Mouse (Mus musculus) cerebellum, adult 9-10 months (tissue): ENCODE measurements around the gene Nags.
A peak's percentile ranks its signal among the peaks of the same experiment; 100 is the strongest.

Source experiments
- DNase-seq: peaks from one replicate; pipeline ENCODE4 v3.0.0; 2022

The Nags gene

DNA sequence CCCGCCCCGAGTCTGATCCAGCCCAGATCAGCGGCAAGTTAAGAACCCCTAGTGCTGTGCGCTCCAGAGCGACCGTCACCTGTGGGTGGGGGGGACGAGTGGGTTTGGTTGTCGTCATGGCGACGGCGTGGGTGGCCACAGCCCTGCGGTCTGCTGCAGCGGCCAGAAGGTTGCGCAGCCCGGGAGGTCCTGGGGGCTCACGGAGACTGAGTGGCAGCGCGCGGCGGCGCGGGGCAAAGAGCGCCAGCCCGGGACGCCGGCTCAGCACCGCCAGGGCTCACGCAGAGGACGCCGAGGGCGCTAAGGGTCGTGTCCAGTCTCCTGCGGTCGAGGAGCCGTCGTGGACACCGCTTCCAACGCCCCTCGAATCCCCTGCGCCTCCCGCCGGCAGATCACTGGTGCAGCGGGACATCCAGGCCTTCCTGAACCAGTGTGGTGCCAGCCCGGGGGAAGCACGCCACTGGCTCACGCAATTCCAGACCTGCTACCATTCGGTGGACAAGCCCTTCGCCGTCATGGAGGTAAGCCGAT is at the start of gene Nags:
Nags (plus strand) TSS at position 43 of the 531 bp plus-strand sequence.
- DNase-seq, result no peak

DNA sequence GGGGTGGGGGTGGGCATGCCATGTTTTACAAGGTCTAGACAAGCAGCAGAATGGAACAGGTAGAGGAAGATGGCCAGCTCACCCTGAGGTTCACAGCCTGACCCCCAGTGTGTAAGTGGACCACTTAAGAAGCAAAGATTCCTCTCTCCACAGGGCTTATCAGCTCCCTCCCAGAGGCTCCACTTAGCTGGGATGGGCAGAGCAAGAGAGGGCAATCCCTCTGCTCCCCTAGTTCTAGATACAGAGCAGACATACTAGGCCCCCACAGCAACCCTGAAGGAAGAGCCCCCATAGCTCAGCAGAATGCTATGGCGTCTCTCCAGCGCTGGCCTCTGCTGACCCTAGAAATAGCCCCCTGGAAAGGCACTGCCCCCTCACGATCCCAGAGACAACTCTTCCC is 49.6 kb upstream of the Nags start:
- DNase-seq, result no peak

DNA sequence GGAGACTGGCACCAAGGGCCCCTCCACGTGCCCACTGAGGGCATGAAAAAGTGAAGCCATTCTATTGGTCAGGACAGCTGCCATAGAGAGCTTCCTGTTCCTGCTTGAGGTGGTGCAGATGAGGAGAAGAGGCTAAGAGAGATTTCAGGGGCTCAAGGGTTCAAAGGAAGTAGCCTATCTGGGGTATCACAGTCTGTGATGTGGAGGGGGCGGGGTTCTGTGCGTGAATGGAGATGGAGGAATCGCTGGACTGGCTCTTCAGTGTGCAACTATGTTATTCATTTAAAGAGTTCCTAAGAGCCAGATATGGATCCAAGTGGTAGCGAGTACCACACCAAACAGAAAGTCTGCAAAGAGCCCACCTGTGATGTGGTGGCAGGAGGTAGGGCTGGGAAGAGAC is 48.9 kb upstream of the Nags start:
- no peak for DNase-seq

DNA sequence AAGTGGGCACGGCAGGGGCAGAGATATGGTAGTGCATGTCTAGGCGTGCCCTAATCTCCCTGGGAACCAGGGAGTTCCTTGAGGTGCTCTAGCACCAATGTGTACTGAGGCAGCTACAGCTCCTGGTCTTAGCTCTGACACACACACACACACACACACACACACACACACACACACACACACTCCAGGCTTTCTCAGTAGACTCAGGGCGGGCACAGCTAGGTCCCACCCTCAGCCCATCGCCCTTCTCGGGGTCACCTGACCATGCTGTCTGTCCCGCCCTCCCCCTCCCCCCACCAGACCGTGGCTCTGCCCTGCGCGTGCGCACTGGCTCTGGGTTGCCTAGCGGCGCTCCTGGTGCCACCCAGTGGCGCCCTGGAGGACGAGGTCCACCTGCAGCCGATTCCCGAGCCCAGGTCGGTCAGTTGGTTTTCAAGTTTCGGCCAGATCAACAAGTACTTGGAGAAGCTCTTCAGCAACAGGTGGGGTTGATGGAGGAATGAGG is 48.4 kb upstream of the Nags start:
- peak; percentile 61 for DNase-seq

DNA sequence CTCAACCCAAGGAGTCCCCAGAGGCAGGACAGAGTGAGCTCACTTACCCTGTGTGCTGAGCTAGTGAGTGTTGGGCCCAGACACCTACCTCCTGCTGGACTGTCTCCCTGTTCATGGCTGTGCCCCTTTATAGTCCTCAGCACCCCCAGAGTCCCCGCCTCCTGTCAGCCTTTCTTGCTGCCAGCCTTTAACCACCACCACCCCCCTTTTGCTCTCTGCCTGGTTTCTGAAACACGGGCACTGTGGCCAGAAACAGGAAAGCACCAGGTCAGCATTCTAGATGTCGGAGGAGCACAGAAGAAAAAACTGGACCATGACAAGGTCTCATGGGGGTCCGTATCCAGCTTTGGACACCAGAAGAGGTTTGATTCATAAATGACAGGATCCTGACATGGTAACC is 44.1 kb upstream of the Nags start, which contains the start of gene Ppy:
Ppy (minus strand) TSS at position 101 of the 400 bp plus-strand sequence.
- no peak for DNase-seq

DNA sequence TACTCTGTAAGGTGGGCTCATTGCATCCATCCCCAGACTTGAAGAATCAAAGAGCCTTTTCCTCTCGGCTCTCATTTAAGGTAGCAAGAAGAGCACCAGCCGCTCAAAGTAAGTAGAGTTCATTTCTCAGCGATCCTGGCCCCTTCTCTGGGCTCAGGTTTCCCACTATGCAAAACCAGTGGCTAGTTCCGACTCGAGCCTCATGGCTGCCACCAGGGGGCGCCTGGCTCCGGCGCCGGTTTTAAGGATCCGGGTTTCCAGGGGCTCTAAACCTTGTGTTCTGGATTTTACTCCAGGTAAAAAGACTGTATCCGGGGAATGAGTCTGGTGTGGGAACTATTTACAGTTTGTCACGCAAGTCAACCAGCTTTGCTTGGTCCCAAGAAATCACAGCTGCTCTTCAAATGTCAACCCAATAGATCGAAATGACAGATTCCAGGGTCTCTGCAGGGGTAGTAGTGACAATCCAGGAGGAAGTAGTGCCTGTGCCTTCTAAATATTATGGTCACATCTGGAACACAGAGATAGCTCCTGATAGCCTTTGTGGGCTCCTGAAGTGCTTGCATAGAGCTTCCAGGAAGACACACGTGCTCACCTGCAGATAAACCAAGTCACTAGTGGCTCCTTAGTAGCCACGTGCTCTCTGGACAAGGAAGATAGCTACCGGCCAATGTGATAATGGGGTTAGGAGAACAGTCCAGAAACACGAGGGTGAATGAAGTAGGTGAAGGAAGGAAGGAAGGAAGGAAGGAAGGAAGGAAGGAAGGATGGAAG is 42.6 kb upstream of the Nags start:
- DNase-seq, result peak; percentile 68

DNA sequence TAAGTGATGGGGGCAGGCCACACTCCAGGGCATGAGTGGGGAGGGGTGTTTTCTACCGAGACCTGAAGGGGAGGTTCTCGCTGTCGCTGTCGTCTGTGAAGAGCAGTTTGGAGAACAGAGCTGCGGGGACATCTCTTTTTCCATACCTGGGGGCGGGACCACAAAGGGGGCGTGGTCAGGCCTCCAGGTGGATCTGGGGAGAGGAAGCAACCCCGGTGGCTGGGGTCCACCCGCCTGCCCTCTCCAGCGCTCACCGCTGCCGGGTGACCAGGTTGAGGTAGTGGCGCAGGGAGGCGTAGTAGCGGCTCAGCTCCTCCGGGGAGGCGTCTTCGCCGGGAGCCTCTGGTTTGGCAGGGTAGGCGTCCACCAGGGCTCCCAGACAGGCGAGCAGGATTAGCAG is 38.4 kb upstream of the Nags start:
- no peak for DNase-seq

DNA sequence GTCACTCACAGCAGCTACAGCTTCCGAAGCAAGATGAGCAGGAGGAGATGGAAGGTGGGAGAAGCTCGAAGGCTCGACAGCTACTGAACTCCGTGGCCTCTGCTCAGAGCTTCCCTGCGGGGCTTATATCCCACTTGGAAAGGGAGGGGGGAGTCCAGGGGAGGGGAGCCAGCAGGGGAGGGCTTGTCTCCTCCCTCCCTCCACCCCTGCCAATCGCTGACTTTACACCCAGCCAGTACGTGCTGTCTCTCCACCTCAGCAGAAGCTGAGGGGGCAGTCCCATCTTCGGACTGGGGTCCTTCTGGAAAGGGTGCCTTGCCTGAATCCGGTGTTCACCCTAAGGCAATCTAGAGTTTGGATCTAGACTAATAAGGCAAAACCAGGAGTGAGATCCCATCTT is 37.6 kb upstream of the Nags start, which contains the start of gene Pyy:
Pyy (minus strand) TSS at position 101 of the 400 bp plus-strand sequence.
- no peak for DNase-seq

DNA sequence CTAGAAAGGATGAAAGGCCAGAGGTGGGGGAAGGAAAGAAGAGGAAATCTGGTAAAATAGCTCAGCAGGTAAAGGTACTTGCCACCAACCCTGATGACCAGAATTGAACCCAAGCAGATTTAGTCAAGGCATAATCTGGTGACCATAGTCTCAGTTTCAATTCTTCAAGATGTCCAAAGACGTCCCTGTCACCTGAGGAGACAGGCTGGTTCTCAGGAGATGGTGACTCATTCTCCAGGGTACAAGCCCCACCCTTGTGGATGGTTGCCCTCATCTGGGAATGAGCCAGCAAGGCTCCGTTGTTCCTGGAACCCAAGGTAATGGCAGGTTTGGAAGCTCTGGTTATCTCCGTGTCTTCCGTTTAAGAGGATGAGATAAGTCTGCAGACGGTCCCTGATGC is 33.7 kb upstream of the Nags start:
- DNase-seq, result no peak

DNA sequence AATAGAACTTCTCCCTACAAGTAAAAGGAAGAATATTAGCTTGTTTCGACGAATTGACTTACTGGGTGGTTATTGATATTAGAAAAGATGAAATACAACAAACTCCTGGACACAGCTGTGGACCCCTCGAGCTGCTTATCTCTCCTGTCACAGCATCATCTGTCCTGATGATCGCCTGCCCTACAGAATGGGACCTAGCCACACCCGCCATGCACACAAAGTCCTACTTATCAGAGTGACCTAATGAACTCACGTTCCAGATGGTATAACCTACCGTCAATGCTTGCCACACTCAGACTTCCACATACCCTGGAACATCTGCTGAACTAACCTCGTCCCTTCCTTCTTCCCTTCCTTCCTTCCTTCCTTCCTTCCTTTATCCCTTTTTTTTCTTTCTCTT is 29.1 kb upstream of the Nags start:
- no peak for DNase-seq

DNA sequence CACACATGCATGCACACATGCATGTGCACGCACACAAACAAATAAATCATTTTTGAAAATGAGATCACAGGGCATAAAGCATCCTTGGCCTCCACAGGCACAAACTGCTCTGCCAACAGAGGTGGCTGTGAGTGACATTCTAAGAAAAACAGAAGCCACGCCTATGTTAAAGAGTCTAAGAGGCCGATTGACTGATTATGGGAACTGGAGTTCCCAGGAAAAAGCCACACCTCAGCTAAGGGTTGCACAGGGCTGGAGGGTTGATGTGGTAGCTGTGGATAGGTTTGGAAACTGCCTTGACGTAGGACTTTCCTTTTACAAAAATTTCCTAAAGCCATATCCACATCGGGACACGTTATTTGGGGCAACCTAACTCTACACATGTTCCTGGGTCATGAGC is 27.9 kb upstream of the Nags start:
- DNase-seq, result no peak

DNA sequence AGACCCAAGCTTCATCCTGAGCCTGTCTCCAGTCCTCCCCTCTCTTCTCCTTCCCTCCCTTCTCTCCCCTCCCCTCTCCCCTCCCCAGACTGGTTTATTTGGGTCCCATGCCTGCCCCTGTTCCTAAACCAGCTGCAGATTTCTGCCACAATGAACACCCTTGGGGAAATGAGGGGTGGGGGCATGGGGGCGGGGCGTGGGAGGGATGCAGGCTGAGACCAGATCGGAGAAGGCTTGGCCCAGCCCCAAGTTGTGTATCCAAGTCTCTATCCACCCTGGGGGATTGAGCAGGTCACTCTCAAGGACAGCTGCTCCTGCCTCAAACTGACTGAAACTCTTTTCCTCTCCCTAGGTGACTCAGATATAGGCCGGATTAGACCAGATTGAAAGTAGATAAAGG is 10.8 kb upstream of the Nags start:
- DNase-seq, result no peak

DNA sequence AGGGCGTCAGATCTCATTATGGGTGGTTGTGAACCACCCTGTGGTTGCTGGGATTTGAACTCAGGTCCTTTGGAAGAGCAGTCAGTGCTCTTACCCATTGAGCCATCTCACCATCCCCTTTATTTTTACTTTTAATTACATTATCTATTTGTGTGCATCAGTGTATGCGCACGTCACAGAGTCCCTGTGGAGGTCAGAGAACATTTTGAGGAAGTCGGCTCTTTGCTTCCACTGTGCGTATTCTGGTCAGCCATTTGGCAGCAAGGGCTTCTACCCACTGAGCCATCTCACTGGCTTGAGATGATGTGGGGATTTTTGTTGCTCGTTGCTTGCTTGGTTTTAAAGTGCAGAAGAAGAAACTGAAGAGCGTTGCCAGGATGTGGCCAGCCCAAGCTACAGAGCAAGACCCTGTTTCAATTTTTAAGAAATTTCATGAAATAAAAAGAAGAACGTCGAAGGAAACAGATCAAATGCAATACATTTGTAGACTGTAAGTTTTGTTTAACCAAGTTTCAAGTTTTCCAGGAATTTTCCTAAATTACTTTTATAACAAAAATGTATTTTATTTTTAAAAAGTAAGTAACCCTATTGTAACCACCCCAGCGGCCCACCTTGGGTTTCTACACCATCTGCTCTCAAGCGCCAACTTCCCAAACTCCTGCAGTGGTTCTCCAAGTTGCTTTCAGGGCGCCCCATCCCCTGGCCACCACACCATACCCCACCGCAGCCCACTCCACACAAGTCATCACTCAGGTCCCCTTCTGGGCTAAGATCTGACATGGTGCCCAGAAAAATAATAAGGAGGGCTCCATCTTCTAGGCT is 7.5 kb upstream of the Nags start:
- no peak for DNase-seq

DNA sequence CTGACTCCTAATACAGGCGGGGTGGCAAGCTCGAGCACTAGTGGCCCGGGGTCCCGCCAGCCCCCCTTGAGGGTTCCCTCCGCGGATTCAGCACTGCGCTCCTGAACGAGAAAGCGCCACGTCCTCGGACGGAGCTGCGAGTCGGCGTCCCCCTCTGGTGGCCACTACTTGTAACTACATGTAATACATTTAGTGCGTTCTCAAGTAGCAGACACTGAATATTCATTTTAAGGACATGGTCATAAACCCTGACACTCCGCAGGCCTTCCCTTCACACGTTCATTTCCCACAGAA is 6.9 kb upstream of the Nags start:
- peak; percentile 70 for DNase-seq

DNA sequence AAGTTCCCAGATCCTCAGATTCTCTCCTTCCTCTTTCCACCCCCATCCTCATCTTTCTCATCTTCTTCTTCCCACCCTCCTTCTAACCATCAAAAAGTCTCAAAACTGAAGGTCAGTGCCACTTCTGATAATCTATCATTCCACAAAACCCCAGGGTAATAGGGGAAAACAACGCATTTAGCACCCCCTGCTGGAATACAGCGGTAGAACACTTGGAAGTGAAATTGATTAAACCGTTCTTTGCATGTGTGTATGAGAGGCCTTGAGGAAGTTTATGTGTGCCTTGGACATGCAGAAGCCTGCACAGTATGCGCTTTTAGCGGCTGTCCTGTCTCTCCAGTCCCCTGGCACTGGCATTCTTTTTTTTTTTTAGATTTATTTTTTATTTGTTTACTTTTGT is 4.8 kb upstream of the Nags start:
- DNase-seq, result peak; percentile 71

DNA sequence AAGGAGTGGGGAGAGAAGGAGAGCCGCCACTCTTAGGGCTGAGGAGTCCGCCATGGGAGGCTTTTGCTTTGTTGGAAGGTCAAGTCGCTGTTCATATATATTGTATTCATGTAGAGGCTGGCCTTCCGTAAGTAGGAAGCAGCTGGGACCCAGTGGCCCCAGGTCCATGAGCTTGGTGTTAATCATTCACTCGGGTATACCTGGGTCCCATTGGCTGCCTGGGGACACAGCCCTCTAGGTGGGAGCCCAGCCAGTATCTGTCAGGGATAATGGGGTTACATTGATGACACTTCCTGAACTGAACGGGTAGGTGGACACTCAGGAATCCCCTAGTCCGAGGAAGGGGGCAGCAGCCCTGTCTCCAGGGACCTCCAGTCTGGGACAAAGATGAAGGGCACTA is 3.0 kb upstream of the Nags start:
- no peak for DNase-seq

DNA sequence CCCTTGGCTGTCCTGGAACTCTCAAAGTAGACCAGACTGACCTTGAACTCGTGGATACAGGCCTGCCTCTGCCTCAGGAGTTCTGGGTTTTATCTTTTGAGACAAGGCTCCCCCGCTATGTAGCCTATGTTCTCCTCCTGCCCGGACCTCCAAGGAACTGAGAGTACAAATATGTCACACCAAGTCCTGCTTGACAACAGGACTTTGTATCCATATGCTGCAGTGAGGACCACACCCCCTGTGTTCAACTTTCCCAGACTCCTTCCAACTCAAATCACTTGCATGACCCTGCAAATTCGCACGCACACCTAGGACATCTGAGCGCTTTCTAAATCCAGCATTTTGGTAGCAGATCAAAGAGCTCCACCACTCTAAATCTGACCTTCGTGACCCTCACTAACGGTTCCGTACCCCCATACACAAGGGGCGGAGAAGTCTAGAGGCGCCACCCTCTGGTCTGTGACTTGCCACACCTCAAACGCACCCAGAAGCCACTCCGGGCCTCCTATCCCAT is 299 bp upstream of the Nags start:
- no peak for DNase-seq

DNA sequence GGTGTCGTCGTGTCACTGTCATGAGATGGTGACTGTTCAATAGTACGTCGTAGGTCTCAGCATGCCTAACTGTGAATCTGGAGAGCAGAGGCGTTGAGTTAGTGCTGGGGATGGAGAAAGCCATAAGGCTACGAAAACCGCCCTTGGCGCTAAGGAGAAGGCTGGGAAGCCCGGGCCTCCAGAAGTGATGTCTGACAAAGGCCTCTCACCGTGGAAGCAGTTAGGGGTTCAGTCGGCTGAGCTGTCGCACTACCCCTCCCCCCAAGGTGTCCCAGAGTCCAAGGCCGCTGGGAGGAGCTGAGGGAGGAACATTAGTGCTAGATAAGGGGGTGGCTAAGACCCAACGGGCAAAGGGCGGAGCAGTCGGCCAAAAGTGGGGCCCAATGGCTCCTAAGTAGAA is 692 bp downstream of the Nags start:
- DNase-seq, result no peak

DNA sequence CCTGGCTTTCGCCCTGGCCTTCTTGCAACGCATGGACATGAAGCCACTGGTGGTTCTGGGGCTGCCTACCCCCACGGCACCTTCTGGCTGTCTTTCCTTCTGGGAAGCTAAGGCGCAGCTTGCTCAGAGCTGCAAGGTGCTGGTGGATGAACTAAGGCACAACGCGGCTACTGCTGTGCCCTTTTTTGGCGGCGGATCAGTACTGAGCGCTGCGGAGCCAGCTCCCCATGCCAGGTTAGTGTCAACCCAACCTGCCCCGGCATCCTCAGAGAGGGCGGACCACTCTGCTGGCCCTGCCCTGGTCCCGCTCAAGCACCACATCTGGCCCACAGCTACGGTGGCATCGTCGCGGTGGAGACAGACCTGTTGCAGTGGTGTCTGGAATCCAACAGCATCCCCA is 1.2 kb downstream of the Nags start:
- DNase-seq, result no peak

DNA sequence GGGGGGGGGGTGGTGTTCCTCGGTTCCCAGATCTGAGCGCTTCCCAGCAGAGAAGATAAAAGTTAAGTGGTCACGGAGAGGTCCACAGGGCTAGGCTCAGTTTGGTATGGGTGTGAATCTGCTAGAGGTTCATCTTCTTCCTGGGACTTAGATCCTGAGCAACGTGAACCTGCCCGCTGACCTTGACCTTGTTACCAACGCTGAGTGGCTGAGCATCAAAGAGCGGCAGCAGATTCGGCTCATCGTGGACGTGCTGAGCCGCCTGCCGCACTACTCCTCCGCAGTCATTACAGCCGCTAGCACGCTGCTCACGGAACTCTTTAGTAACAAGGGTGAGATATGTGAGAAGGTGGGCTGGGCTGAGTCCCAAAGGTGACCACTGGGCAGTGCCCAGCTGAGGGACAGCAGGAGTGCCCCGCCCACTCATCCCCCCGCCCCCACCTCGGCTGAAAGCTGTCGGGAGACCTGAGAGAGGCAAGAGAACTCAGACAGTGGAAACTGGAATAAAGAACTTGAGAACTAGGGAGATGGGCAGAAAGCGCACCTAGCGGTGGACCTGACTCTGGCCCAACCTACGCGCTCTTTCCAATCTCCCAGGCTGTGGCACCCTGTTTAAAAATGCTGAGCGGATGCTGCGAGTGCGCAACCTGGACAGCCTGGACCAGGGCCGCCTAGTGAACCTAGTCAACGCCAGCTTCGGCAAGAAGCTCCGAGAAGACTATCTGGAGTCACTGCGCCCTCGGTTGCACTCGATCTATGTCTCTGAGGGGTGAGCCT is 2.1 kb downstream of the Nags start:
- no peak for DNase-seq

DNA sequence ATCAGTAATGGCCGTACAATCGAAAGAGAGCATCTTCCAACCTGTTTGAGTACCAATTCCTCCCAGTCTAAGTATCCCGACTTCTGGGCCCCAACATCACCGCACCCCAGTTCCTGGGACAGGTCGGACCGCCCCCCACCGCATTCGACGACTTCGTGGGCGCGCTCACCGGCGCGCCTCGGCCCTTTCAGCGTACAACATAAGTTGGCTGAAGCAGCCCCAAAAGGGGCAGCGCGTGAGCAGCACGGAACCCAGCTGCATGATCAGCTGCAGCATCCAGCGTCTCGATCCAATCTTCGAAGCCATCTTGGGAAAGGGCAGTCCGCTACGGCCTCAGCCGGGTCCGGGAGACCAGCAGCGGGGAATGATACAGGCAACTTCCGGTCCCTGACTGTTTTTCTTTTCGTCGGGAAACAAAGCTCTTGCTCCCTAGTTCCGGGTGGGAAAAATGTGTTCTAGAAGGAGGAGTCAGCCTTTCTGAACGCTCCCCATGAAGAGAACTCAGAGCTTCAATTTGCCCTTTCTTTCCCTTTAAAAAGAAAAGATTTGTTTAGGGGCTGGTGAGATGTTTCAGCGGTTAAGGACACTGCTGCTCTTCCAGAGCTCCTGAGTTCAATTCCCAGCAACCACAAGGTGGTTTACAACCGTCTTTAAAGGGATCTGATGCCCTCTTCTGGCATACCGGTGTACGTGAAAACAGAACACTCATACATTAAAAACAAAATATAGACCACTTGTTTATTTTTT is 10.9 kb downstream of the Nags start, which contains the start of gene Tmem101:
Tmem101 (minus strand) TSS at position 366 of the 747 bp plus-strand sequence.
- DNase-seq, result peak; percentile 89

DNA sequence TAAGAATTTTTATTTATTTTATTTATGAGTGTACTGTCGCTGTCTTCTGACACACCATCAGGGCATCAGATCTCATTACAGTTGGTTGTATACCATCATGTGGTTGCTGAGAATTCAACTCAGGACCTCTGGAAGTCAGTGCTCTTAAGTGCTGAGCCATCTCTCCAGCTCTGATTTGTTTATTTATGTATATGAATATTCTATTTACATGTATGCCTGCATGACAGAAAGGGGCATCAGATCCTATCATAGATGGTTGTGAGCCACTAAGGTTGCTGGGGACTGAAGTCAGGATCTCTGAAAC is 11.4 kb downstream of the Nags start:
- DNase-seq, result no peak
